Mouse (Mus musculus) forebrain, embryonic 11.5 days (tissue): ENCODE measurements around the gene Vapb. TPM values are rescaled to one million over a fixed set of nuclear protein-coding genes. Genes with fewer than 3 reads are reported as not detected.

Experiments
- ATAC-seq: fragments of 200-750 bp; cut with Nextera tagmentation; replicated peaks from 2 replicates; pipeline ENCODE4 v1.8.0; 2017; ENCODE audit warnings: moderate TSS enrichment; ENCODE audit not compliant: low FRiP score
- DNase-seq: peaks from one replicate; pipeline ENCODE4 v3.0.0-alpha.2; 2017; ENCODE audit warnings: low spot score
- H3K27ac ChIP-seq: fragments of 300-500 bp; sonication (generic); 2 replicates; pipeline ENCODE4 v1.5.1; 2014; ENCODE audit warnings: low read depth, low read length
- H3K27me3 ChIP-seq: fragments of 300-500 bp; sonication (generic); 2 replicates; pipeline ENCODE4 v1.6.1; 2014; ENCODE audit warnings: mild to moderate bottlenecking, low read length, mixed read lengths; ENCODE audit not compliant: control insufficient read depth, insufficient read depth
- H3K36me3 ChIP-seq: fragments of 300-500 bp; sonication (generic); 2 replicates; pipeline ENCODE4 v1.6.1; 2014; ENCODE audit warnings: mild to moderate bottlenecking, low read length, moderate library complexity, mixed read lengths; ENCODE audit not compliant: control insufficient read depth, insufficient read depth
- H3K4me1 ChIP-seq: fragments of 300-500 bp; sonication (generic); replicated peaks from 2 replicates; pipeline ENCODE4 v1.6.1; 2014; ENCODE audit warnings: low read length, mixed read lengths; ENCODE audit not compliant: control insufficient read depth, insufficient read depth
- H3K4me2 ChIP-seq: fragments of 300-500 bp; sonication (generic); 2 replicates; pipeline ENCODE4 v1.6.1; 2014; ENCODE audit warnings: low read depth, mild to moderate bottlenecking, low read length, moderate library complexity, mixed read lengths; ENCODE audit not compliant: severe bottlenecking
- H3K4me3 ChIP-seq: fragments of 300-500 bp; sonication (generic); 2 replicates; pipeline ENCODE4 v1.5.1; 2014; ENCODE audit warnings: low read depth, low read length
- H3K9ac ChIP-seq: fragments of 300-500 bp; sonication (generic); 2 replicates; pipeline ENCODE4 v1.6.1; 2014; ENCODE audit warnings: low read length
- H3K9me3 ChIP-seq: fragments of 300-500 bp; sonication (generic); 2 replicates; pipeline ENCODE4 v1.6.1; 2016; ENCODE audit warnings: low read length, mixed read lengths; ENCODE audit not compliant: control insufficient read depth
- WGBS: fragments of 180-500 bp; shearing (Covaris S2); extraction: QIAGEN DNeasy Blood & Tissue Kit; methylation state at CpG from one replicate; pipeline ENCODE4 v1.1.7; 2014; 5-methylcytosine and 5-hydroxymethylcytosine counted together
- polyA plus RNA-seq: library from polyadenylated mRNA; unstranded; fragments of >200 nt; fragmentation: Nextera tagmentation; extraction: Ambion mirVana; gene quantifications from 2 replicates; pipeline ENCODE4 v1.2.1, GENCODE M21; 2014

The Vapb gene
- polyA plus RNA-seq, 1 experiment from 2014 or later: 11.5 TPM

GRCm38 (mm10) chr2:173791904-173792757 is 54.8 kb downstream of the Vapb start:
- Histone ChIP-seq H3K9me3 (no peaks in the 10 kb centered on the region), H3K4me1 (peaks cover 13% of the 10 kb centered on the region; the same call in 1 of the 2 replicates), H3K4me2 (no peak overlapping the region), H3K27me3 (no peaks in the 10 kb centered on the region), H3K27ac (no peak overlapping the region), H3K36me3 (no peaks in the 10 kb centered on the region), H3K4me3 (no peak overlapping the region), H3K9ac (no peak overlapping the region)
- 62% methylated on average over 20 of the region's 20 CpGs for WGBS
- DNase-seq (no peak), ATAC-seq (peak; percentile 31; the same call in 1 of the 2 replicates)

- Histone ChIP-seq H3K4me2 (no peak overlapping the region), H3K9me3 (no peaks in the 10 kb centered on the region), H3K9ac (no peak overlapping the region), H3K36me3 (no peaks in the 10 kb centered on the region), H3K4me3 (no peak overlapping the region), H3K4me1 (peaks cover 13% of the 10 kb centered on the region; the same call in 1 of the 2 replicates), H3K27ac (no peak overlapping the region), H3K27me3 (no peaks in the 10 kb centered on the region)
- 94% methylated on average over 12 of the region's 12 CpGs for WGBS
- ATAC-seq (no peak), DNase-seq (no peak)
Measured at GRCm38 (mm10) chr2:173794018-173794417, 56.7 kb downstream of the Vapb start.

GRCm38 (mm10) chr2:173794531-173795510 is 57.5 kb downstream of the Vapb start:
- no peak overlapping the region for H3K4me3 ChIP-seq
- peaks cover 11% of the 10 kb centered on the region; the same call in 1 of the 2 replicates for H3K4me1 ChIP-seq
- no peaks in the 10 kb centered on the region for H3K9me3 ChIP-seq
- H3K36me3 ChIP-seq: no peaks in the 10 kb centered on the region
- DNase-seq: no peak
- no peaks in the 10 kb centered on the region for H3K27me3 ChIP-seq
- no peak overlapping the region for H3K9ac ChIP-seq
- no peak overlapping the region for H3K4me2 ChIP-seq
- no peak for ATAC-seq
- WGBS: 89% methylated on average over 21 of the region's 21 CpGs
- no peak overlapping the region for H3K27ac ChIP-seq

- DNase-seq (no peak), ATAC-seq (no peak)
- 81% methylated on average over 15 of the region's 15 CpGs for WGBS
- Histone ChIP-seq H3K27me3 (no peaks in the 10 kb centered on the region), H3K4me2 (no peak overlapping the region), H3K9me3 (no peaks in the 10 kb centered on the region), H3K27ac (no peak overlapping the region), H3K4me3 (no peak overlapping the region), H3K4me1 (peaks cover 4% of the 10 kb centered on the region; the same call in 1 of the 2 replicates), H3K9ac (no peak overlapping the region), H3K36me3 (no peaks in the 10 kb centered on the region)
Measured at GRCm38 (mm10) chr2:173795801-173796673, 58.7 kb downstream of the Vapb start.

GRCm38 (mm10) chr2:173796674-173796963 is 59.3 kb downstream of the Vapb start:
- Histone ChIP-seq H3K4me2 (no peak overlapping the region), H3K36me3 (no peaks in the 10 kb centered on the region), H3K4me1 (peaks cover 4% of the 10 kb centered on the region; the same call in 1 of the 2 replicates), H3K27ac (no peak overlapping the region), H3K9me3 (no peaks in the 10 kb centered on the region), H3K4me3 (no peak overlapping the region), H3K9ac (no peak overlapping the region), H3K27me3 (no peaks in the 10 kb centered on the region)
- ATAC-seq (no peak), DNase-seq (no peak)
- 73% methylated on average over 4 of the region's 4 CpGs for WGBS

GRCm38 (mm10) chr2:173799513-173799912 is 62.2 kb downstream of the Vapb start:
- DNase-seq (no peak), ATAC-seq (no peak)
- 88% methylated on average over 1 of the region's 1 CpGs for WGBS

GRCm38 (mm10) chr2:173800566-173800965 is 63.3 kb downstream of the Vapb start:
- no peak overlapping the region for H3K4me2 ChIP-seq
- ATAC-seq (no peak), DNase-seq (no peak)
- H3K9me3 ChIP-seq: no peaks in the 10 kb centered on the region
- WGBS: 88% methylated on average over 9 of the region's 9 CpGs
- no peaks in the 10 kb centered on the region for H3K36me3 ChIP-seq
- H3K27me3 ChIP-seq: no peaks in the 10 kb centered on the region
- H3K9ac ChIP-seq: no peak overlapping the region
- no peaks in the 10 kb centered on the region for H3K4me1 ChIP-seq
- H3K4me3 ChIP-seq: no peak overlapping the region
- H3K27ac ChIP-seq: no peak overlapping the region

More at GRCm38 (mm10) chr2:173799513-173799912, 62.2 kb downstream of the Vapb start:
- Histone ChIP-seq H3K4me2 (no peak overlapping the region), H3K9me3 (no peaks in the 10 kb centered on the region), H3K9ac (no peak overlapping the region), H3K36me3 (no peaks in the 10 kb centered on the region), H3K27me3 (no peaks in the 10 kb centered on the region), H3K4me1 (no peaks in the 10 kb centered on the region), H3K27ac (no peak overlapping the region), H3K4me3 (no peak overlapping the region)

GRCm38 (mm10) chr2:173801405-173801876 is 64.1 kb downstream of the Vapb start:
- Histone ChIP-seq H3K27me3 (no peaks in the 10 kb centered on the region), H3K36me3 (no peaks in the 10 kb centered on the region), H3K4me3 (no peak overlapping the region), H3K27ac (no peak overlapping the region), H3K4me1 (no peaks in the 10 kb centered on the region), H3K9me3 (no peaks in the 10 kb centered on the region), H3K4me2 (no peak overlapping the region), H3K9ac (no peak overlapping the region)
- DNase-seq (no peak), ATAC-seq (no peak)
- WGBS: 75% methylated on average over 11 of the region's 11 CpGs
